Mouse (Mus musculus) kidney, postnatal 0 days (tissue): ENCODE measurements at regions not wholly inside any gene's neighbourhood (a gene's known extent, or its start where the extent isn't known, plus 50 kb on each side); places are given as distances from the start of the nearest gene placed in this dataset.

Experiments
- ATAC-seq: fragments of 200-750 bp; cut with Nextera tagmentation; replicated peaks from 2 replicates; pipeline ENCODE4 v1.8.0; 2017; ENCODE audit warnings: low read depth, moderate number of reproducible peaks, moderate TSS enrichment, moderate library complexity; ENCODE audit not compliant: low FRiP score
- DNase-seq: peaks from one replicate; pipeline ENCODE4 v3.0.0-alpha.2; 2016; ENCODE audit warnings: low spot score
- H3K27ac ChIP-seq: fragments of 300-500 bp; sonication (generic); 2 replicates; pipeline ENCODE4 v1.5.1; 2014; ENCODE audit warnings: mild to moderate bottlenecking
- H3K27me3 ChIP-seq: fragments of 300-500 bp; sonication (generic); 2 replicates; pipeline ENCODE4 v1.6.1; 2014; ENCODE audit warnings: low read length, mixed read lengths; ENCODE audit not compliant: insufficient read depth
- H3K36me3 ChIP-seq: fragments of 300-500 bp; sonication (generic); 2 replicates; pipeline ENCODE4 v1.6.1; 2014; ENCODE audit warnings: low read length, mixed read lengths; ENCODE audit not compliant: insufficient read depth
- H3K4me1 ChIP-seq: fragments of 300-500 bp; sonication (generic); replicated peaks from 2 replicates; pipeline ENCODE4 v1.6.1; 2014; ENCODE audit warnings: antibody characterized with exemption, low read length, mixed read lengths; ENCODE audit not compliant: insufficient read depth
- H3K4me2 ChIP-seq: fragments of 300-500 bp; sonication (generic); 2 replicates; pipeline ENCODE4 v1.6.1; 2014; ENCODE audit warnings: mild to moderate bottlenecking, low read length, moderate library complexity, mixed read lengths
- H3K4me3 ChIP-seq: fragments of 300-500 bp; sonication (generic); replicated peaks from 2 replicates; pipeline ENCODE4 v1.5.1; 2014; ENCODE audit warnings: low read depth, low read length
- H3K9ac ChIP-seq: fragments of 300-500 bp; sonication (generic); 2 replicates; pipeline ENCODE4 v1.6.1; 2014; ENCODE audit warnings: low read depth, low read length
- H3K9me3 ChIP-seq: fragments of 300-500 bp; sonication (generic); replicated peaks from 2 replicates; pipeline ENCODE4 v1.6.1; 2016; ENCODE audit warnings: low read length, inconsistent platforms, mixed read lengths
- CTCF ChIP-seq: IDR thresholded peaks from 2 replicates; pipeline ENCODE4 v1.5.1; 2016; ENCODE audit warnings: antibody characterized with exemption, low read depth, mild to moderate bottlenecking, moderate library complexity
- WGBS: fragments of 180-500 bp; shearing (Covaris S2); extraction: QIAGEN DNeasy Blood & Tissue Kit; methylation state at CpG from one replicate; pipeline ENCODE4 v1.1.7; 2014; 5-methylcytosine and 5-hydroxymethylcytosine counted together

DNA sequence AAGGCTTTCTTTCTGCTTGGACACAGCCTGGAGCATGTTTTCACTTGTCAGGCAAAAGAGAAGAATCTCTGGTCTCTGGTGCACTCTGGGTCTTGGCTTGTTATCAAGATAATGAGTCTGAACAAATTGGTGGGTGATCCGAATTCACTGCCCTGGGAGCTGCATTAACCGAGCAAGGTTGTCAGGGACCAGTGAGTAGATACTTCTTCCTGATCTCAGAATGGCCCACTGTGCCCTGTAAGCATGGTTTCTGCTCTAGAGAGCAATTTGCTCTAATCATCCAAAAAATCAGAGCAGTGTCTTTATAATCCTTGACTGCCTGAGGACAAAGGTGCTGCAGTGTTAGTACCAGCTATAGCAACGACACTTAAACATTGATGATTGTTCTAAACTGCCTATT lies 97.2 kb upstream of the 1500015O10Rik start:
- H3K27ac ChIP-seq: no peak overlapping the region
- no peak for DNase-seq
- TF ChIP-seq CTCF: no peak
- no peak for ATAC-seq
- no peak overlapping the region for H3K4me3 ChIP-seq
- H3K4me2 ChIP-seq: no peak overlapping the region
- H3K27me3 ChIP-seq: no peaks in the 10 kb centered on the region
- no peak overlapping the region for H3K9ac ChIP-seq
- 56% methylated on average over 3 of the region's 3 CpGs for WGBS
- H3K4me1 ChIP-seq: no peaks in the 10 kb centered on the region
- no peaks in the 10 kb centered on the region for H3K36me3 ChIP-seq
- no peaks in the 10 kb centered on the region for H3K9me3 ChIP-seq

DNA sequence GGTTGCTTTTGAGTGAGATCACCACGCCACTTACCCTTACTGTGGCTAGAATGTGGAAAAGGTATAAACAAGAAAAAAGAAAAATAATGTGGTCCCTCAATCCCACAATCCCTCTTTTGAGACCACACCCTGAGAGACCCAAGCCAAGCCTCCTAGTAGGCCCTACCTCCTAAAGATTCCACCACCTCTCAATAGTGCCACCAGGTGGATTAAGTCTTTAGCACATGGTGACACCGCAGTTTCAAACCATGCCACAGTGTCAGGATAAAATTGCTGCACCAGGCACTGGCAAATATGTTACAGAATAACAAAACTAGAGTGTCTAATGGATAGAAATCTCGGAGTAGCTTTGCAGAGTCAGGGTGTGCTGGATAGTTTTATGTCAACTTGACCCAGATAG lies 94.7 kb upstream of the 1500015O10Rik start:
- H3K36me3 ChIP-seq: no peaks in the 10 kb centered on the region
- H3K27ac ChIP-seq: no peak overlapping the region
- DNase-seq (peak; percentile 51), ATAC-seq (no peak)
- H3K4me2 ChIP-seq: no peak overlapping the region
- H3K4me3 ChIP-seq: no peak overlapping the region
- no peaks in the 10 kb centered on the region for H3K4me1 ChIP-seq
- 72% methylated on average over 3 of the region's 3 CpGs for WGBS
- no peaks in the 10 kb centered on the region for H3K27me3 ChIP-seq
- peak; percentile 69 for TF ChIP-seq CTCF
- H3K9ac ChIP-seq: no peak overlapping the region
- H3K9me3 ChIP-seq: no peaks in the 10 kb centered on the region

DNA sequence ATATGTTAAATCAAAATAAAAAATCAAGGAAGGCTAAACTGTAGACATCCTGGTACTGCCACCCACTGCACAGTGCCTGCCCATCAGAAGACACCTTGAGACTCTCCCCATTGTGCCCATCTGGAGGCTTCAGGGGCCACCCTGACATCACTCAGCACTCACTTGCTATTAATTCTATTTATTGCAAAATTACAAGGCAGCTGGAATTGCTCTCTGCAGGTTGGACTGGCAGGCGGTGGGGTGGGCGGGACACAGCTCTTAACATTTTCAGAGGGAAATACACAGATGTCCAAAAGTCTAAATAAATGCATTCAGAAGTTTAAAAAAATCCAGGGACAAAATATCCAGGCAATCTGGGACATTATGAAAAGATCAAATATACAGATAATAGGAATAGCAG lies 92.4 kb upstream of the 1500015O10Rik start:
- no peak overlapping the region for H3K9ac ChIP-seq
- no peak for TF ChIP-seq CTCF
- H3K36me3 ChIP-seq: no peaks in the 10 kb centered on the region
- no peaks in the 10 kb centered on the region for H3K9me3 ChIP-seq
- H3K4me1 ChIP-seq: no peaks in the 10 kb centered on the region
- no peak overlapping the region for H3K4me3 ChIP-seq
- ATAC-seq (no peak), DNase-seq (no peak)
- H3K27ac ChIP-seq: no peak overlapping the region
- H3K27me3 ChIP-seq: no peaks in the 10 kb centered on the region
- no peak overlapping the region for H3K4me2 ChIP-seq
- 76% methylated on average over 2 of the region's 2 CpGs for WGBS

DNA sequence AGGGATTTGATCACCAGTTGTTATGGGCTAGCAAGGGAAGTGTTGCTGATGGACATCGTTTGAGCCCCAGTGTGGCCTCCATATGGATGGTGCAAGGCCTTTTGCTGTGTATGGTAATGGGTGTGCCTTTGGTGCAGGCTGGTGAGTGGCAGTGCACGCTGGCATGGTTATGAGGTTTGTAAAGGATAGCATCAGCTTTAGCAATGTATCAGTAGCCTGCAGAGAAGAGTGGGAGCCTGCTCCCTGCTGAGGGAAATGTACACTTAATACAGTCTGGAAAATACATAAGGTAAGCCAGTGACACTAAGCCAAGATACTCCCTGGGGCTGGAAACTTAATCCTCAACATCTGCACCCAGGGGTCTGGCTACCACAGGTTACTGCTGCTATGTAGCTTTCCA lies 58.4 kb upstream of the 1500015O10Rik start:
- Histone ChIP-seq H3K9me3 (no peaks in the 10 kb centered on the region), H3K4me1 (no peaks in the 10 kb centered on the region), H3K4me2 (no peak overlapping the region), H3K36me3 (no peaks in the 10 kb centered on the region), H3K27ac (no peak overlapping the region), H3K4me3 (no peak overlapping the region), H3K27me3 (no peaks in the 10 kb centered on the region), H3K9ac (no peak overlapping the region)
- ATAC-seq (no peak), DNase-seq (no peak)
- no peak for TF ChIP-seq CTCF
- 46% methylated on average over 2 of the region's 2 CpGs for WGBS
